Mouse (Mus musculus): ENCODE measurements around the gene Apol7a.

The Apol7a gene

GRCm38 (mm10) chr15:77344127-77345125, 54.5 kb downstream of the Apol7a start:
- no peak for DNase-seq

GRCm38 (mm10) chr15:77343527-77344091, 55.3 kb downstream of the Apol7a start:
- peak; percentile 40 for DNase-seq

GRCm38 (mm10) chr15:77342962-77343526, 55.9 kb downstream of the Apol7a start:
- DNase-seq: no peak

- no peak for DNase-seq
Observed at GRCm38 (mm10) chr15:77342005-77342404, 56.9 kb downstream of the Apol7a start.

GRCm38 (mm10) chr15:77340581-77340980, 58.3 kb downstream of the Apol7a start:
- DNase-seq: no peak

- DNase-seq: no peak
Observed at GRCm38 (mm10) chr15:77338924-77339429, 59.9 kb downstream of the Apol7a start.

GRCm38 (mm10) chr15:77338451-77338850, 60.5 kb downstream of the Apol7a start:
- no peak for DNase-seq
